Mouse (Mus musculus): ENCODE data around the gene Specc1l.
"Not testable (repeated sequence)": the region's sequence is repeated elsewhere in the genome, so short reads cannot be mapped to it uniquely, and the experiment has no call there.

Gene Specc1l

DNA sequence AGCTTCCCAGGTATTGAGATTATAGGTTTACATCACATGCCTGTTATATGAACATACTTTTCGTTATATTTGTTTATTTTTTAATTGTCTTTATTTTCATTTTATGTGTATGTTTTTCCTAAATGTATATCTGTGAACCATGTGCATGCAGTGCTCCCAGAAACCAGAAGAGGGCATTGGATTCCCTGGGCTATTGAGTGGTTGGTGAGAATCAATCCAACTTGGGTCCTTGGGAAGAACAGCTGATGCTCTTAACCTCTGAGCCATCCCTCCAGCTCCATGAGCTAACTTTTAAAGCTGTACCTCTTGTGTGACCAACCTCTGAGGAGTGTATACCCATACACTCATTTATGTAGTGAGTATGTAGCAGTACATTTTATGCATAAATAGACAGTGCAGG, 65.6 kb downstream of the Specc1l start:
- DNase-seq (ENCODE audit: low read depth, low spot score), result no peak

DNA sequence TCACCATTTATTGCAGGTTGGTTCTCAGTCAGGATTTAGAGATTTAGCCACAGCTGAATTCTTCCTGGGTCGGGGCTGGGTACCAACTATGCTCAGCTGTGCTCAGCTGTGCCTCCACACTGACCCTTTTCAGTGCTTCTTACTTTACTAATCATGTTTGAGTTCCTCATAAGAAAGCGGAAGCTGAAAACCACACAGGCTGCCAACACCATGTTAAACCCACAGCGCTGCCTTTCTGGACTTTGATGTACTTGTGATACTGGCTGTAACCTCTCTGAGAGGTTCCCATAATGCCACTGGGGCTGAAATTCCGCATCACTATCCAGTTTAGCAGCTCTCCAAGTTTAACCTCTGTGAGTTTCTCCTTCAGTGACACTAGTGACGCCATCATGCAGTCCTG, 70.8 kb downstream of the Specc1l start:
- DNase-seq (ENCODE audit: low read depth, low spot score), result no peak

DNA sequence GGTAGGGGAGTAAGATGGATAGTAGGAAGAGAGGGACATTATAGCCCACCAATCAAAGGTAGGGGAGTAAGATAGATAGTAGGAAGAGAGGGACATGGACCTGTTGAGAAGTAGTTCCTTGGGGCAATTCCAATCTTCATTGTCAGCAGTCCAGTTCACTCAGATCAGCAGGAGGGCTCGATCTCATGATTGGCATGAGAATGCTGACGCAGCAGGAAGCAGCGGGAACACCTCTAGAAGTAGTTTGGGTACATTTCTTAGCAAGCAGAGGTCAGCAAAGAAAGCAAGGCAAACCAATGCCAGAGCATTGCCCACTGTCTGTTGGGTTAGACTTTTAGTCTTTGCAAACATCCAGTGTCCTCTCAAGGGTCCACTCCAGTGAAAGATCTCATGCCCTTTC, 71.9 kb downstream of the Specc1l start:
- DNase-seq (ENCODE audit: low read depth, low spot score), result no peak

DNA sequence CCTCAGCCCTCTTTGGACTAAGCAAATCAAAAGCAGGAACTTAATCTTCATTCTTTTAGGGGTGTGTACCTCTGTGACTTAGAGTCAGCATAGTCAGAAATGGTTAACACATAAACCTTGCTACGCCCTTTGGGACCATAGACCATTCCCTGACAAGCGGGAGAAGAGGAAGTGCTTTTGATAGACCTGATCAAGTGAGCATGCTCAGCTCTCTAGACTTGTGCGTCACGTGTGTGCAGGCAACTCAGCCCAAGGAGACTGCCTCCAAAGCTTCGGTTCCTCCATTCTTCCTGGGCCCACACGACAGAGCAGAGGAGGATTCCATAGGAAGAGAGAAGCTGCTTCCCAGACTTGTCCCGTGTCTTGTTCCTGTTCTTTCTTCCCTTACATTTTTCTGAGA, 76.7 kb downstream of the Specc1l start:
- DNase-seq (ENCODE audit: low read depth, low spot score), result no peak

DNA sequence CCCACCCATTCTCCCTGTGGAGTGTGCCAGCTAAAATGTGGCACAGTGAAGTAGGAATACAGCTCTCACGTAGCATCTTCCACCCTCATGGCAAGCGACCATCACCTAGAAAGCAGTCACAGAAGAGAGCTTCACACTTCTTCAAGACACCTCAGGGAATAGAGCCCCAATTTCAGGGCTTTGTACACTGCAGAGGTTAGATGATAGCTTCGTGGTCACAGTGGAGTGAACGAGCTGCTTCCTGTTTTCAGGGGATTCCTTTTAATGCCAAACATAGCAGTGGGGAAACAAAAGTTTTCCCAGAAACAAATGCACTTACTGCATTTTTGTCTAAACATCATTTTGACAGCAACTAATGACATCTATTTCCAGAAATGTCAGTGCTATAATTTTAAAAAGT, 77.5 kb downstream of the Specc1l start:
- no peak for DNase-seq (ENCODE audit: low read depth, low spot score)

DNA sequence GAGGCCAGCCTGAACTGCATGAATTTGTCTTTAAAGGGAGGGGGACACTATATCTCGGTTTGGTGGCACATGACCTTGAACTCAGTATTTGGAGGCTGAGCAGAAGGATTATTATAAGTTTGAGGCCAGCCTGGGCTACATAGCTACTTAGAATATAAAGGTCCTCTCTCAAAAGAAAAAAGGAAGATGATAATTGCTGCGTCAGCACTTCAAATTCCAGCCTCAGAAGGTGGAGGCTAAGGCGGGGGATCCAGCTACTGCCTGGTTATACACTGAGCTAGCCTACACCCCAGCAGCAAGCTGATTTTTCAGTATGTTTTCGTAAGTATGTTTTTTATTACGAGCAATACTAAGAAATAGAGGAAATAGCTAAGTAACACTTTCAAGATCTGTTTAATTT, 78.8 kb downstream of the Specc1l start:
- no peak for DNase-seq (ENCODE audit: low read depth, low spot score)

DNA sequence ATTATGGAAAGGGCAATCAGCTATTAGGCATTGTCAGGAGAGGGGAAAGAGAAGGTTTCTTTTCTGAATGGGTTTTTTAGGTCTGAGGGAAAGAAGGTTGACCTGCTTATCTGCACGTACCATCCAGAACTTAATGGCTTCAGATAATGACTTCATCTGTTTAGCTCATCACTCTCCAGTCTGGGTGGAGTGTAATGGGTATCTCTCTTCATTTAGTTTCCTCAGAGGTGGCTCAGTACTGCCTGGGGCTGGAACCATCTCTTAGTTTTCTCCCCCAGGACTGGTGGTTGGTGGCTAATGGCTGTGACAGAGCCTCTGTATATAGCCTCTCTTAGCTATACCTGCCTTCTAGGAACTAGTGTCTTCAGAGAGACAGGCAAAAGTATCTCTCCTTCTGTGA, 79.5 kb downstream of the Specc1l start:
- no peak for DNase-seq (ENCODE audit: low read depth, low spot score)

DNA sequence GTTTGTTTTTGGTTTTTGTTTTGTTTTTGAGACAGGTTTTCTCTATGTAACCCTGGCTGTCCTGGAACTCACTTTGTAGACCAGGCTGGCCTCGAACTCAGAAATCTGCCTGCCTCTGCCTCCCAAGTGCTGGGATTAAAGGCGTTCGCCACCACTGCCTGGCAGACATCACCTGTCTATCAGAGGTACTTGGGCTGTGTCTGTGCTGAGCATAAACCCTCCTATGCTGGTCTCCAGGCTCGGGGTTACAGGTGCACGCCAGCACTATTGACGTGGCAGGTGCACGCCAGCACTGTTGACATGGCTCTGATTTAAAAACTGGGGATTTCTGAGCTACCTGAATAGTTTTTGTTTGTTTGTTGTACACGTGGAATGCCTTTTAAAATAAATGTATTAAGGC, 80.3 kb downstream of the Specc1l start:
- not testable (repeated sequence) for DNase-seq (ENCODE audit: low read depth, low spot score)

DNA sequence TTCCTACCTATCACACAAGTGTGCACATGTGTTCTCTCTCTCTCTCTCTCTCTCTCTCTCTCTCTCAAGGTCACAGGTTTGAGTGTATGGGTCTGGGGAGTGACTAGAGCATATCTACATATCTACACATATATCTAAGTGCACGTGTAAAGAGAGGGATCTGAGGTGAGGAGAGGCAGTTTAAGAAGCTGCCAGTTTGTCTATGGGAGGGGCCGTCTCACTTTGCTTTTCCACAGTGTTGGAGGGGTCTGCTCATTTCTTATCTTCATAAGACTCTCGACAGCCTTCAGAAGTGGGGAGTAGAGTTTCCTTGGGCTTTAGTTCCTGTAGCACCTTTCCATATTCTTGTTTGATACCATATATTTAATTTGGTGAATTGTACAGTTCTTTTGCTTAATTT, 81.4 kb downstream of the Specc1l start:
- DNase-seq (ENCODE audit: low read depth, low spot score), result no peak

DNA sequence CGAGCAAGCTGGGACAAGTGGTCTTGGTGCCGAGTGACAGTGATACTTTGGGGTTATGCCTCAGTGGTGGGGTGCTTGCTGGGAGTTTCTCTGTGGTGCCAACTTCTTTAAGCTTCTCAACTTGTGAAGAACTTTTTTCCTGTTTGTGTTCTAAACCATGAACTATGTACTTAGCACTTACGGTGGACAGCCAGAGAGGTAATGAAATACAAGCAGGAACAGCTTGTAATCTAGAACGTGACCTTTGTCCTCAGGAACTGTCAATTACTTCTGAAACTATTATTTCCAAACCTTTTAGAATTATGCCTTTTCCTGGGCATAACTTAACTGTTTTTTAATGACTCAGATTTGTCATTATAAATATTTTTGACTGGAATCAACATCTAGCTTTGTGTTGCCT, 82.5 kb downstream of the Specc1l start:
- DNase-seq (ENCODE audit: low read depth, low spot score), result no peak

DNA sequence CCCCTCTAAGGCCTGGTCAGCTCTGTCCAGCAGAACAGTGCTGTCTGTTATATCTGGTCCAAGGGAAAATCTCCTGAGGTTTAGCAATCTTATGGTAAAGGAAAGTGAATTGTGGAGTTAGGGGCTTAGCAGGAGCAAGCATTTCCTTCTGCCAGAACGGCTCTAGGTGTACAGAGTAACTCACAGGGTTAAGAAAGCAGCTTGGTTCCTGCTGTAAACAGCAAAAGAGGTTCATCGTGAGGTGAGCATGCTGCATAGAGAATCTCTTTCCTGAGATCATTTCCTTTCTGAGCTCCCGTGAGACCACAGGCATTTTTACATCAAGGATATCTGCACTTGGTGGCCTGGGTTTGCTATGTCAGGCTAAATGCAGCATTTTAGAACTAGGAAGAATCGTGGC, 83.1 kb downstream of the Specc1l start:
- DNase-seq (ENCODE audit: low read depth, low spot score), result no peak

DNA sequence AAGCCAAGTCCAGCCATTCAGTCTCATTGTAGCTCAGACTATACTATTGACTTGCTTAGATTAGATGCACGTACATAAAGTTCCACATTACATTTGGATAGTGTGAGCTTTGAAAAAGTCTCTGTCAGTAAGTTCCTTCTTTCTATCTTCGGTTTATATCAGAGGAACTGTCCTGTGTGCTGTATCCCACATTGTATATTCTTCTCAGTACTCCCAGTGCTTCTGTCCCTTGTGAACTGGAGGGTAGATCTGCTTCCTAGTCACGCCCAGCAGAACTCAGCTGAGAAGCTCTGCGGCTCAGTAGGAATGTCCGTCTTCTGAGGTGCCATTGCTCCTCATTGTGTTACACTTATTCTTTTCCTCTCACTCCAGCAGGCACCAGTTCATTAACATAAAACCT, 86.7 kb downstream of the Specc1l start:
- DNase-seq (ENCODE audit: low read depth, low spot score), result no peak

DNA sequence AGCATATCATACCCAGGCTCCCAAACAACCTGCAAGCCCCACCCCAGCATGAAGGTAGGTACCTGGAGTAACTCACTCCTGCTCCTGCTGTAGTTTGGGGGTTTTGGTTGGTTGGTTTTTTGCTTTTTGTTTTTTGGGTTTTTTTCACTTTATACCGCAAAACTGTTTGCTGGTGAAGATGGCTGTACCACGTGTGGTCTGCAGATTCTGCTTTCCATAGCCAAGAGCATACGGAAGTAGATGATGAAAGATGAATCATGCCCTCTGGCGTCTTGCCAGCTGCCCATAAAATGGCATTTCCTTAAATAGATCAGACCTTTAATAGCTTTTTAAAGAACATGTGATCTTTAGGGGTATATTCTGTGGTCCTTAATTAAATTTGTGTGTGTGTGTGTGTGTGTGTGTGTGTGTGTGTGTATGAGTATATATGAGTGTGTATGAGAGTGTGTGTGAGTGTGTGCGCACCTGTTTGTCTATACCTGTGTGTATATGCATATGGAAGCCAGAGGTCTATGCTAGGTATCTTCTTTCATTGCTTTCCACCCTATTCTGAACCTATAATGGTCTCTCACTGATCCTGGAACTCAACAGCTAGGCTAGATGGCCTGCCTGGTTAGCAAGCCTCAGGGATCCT, 88.0 kb downstream of the Specc1l start:
- no peak for DNase-seq (ENCODE audit: low read depth, low spot score)

DNA sequence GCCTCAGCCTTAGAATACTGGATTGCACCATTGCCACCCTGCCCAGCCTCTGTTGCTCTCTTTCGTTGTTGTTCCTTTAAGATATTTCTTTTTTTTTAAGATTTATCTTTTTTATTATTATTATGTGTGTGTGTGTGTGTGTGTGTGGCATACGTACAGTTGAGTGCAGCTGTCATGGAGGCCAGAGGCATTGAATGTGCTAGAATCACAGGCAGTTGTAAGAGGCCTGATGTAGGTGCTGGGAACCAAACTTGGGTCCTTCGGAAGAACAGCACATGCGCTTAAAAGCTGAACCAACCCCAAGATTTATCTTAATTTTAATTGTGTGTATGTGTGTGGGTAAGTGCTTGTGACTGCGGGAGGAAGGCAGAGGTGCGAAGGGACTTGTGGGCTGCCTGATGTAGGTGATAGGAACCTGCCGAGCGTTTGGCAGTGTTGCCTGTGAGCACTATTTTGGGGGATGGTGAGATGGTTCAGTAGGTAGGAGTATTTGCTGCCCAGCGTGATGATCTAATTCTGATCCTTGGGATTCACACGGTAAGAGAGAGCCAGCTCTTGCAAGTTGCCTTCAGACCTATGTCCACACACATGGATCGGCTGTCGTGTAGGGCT, 89.4 kb downstream of the Specc1l start:
- DNase-seq (ENCODE audit: low read depth, low spot score), result no peak

DNA sequence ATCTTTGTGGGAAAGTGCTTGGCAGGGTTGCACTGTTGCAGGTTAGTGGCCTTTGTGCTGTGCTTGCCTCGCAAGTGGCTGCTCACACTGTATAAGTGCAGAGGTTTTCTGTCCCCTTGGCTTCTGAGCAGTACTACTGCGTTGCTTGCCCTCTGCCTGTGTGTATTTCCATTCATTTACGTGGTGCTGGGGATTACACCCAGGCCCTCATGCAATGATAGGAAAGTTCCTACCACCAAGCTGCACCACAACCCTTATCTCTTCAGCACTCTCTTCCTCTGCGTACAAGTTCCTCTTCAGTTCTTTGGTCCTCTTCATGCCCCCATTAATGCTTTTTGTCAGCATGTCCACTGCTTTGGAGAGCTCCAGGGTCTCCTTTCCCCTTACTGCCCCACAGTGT, 90.1 kb downstream of the Specc1l start:
- no peak for DNase-seq (ENCODE audit: low read depth, low spot score)

DNA sequence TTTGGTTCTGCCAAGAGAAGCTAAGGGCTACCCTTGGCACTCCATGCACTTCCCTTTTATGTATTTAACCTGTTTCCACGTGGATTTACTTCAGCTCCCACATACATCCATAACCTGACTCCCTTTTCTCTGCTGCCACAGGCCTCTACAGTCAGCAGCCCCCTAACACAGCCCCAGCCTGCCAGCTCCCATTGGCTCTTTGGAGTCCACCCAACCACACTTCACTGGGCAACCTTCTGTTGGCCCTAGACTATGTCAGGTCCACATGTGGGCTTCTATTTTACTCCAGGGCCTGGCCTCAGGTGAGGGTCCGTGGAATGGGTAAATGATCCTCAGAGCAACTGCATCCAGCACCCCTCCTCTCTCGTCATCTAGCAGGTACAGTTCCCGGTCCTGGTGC, 90.7 kb downstream of the Specc1l start:
- DNase-seq (ENCODE audit: low read depth, low spot score), result no peak

DNA sequence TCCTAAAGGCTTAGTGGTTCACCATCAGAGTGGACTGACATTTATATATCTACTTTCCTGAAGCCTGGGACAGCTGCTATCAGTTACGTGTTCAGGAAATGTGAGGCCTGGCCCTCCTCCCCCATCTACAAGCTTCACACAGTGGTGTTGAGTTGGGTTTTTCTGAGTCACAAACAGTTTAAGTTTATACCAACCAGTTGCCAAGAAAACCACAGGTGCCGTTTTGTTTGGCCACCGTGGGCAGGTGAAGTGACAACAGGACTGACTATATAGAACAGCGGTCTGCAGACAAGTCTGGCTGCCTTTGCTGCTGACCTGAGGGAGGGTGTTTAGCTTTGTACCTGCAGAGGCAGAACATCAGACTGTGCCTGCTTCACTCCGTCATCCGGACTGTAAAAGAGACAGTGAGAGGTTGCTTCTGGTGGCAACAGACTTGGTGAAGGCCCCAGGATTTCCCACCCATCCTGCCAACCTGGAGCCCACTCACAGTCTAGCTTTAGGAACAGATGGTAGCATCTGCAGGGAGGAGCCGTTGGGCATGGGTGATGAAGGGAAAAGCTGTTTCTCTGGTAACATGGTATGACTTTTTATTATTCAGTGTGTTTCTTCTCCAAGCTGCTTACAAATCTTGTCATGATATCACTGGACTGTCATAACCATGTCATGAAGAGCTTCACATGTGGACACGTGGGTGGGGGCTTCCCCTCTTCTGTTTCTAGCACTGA, 91.6 kb downstream of the Specc1l start:
- no peak for DNase-seq (ENCODE audit: low read depth, low spot score)

DNA sequence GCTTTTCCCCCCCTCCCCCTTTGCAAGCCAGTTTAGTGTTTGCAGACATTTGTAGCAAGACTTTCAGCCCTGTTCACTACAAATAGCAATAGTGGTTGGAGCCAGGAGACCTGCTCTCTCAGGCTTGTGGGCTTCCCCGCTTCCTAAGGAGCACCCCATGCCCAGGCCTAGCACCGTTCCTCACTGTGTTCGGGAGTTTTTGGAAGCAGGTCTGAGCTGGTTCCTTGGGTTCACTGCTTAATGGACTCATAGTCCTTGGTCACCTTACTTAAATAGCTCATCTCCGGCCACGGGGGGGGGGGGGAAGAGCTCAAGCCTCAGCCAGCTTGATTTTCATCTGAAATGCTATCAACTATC, 92.2 kb downstream of the Specc1l start:
- no peak for DNase-seq (ENCODE audit: low read depth, low spot score)

DNA sequence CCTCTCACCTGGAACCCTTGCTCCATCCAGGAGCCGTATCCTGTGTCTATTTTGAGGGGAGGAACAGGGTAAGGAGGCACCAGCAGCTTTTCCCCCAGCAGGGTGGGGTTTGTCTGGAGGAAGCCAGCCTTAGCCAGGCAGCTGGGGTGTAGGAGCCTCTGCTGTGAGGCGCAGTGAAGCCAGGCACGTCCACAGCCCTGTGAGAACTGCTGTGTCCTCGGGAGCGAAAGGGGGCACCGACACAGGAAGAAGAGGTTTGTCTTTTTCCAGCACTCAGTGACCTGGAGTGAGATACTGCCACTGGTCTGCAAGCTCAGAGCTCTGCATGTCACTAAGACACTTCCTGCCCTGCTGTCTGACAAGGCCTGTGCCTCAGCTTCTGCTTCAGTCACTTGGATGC, 92.5 kb downstream of the Specc1l start:
- no peak for DNase-seq (ENCODE audit: low read depth, low spot score)

DNA sequence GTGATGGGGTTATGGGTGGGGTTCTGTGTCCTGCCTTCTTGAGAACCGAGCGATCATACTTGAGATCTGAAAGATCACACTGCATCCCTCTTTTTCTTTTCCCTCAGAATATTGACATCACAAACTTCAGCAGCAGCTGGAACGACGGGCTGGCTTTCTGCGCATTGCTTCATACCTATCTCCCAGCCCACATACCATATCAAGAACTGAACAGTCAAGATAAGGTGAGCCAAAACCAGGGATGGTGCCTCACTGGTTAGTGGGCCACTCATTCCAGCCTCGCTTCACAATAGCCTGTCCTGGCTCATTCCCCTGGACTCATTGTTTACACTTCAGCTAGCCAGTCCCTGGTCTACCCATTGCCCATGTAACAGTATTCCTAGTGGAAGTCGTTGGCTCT, 95.3 kb downstream of the Specc1l start:
- no peak for DNase-seq (ENCODE audit: low read depth, low spot score)

DNA sequence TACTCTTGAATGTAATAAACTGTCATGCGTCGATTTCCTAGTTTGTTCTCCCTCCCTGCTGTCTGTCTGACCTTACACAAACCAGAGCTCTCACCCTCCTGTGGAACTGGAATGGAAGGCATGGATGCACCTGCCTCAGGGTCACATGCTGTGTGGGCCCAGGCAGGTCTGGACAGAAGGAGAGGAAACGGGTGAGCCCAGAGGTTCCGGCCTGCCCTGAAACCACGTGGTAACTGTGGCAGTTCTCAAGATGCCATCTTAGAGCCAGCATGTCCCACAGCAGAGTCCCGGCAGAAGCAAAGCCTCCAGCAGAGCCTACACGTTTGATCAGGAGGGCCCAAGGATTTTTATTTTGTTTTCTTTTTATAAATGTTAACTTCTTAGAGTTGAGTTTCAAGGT, 100.5 kb downstream of the Specc1l start:
- DNase-seq (ENCODE audit: low read depth, low spot score), result no peak

DNA sequence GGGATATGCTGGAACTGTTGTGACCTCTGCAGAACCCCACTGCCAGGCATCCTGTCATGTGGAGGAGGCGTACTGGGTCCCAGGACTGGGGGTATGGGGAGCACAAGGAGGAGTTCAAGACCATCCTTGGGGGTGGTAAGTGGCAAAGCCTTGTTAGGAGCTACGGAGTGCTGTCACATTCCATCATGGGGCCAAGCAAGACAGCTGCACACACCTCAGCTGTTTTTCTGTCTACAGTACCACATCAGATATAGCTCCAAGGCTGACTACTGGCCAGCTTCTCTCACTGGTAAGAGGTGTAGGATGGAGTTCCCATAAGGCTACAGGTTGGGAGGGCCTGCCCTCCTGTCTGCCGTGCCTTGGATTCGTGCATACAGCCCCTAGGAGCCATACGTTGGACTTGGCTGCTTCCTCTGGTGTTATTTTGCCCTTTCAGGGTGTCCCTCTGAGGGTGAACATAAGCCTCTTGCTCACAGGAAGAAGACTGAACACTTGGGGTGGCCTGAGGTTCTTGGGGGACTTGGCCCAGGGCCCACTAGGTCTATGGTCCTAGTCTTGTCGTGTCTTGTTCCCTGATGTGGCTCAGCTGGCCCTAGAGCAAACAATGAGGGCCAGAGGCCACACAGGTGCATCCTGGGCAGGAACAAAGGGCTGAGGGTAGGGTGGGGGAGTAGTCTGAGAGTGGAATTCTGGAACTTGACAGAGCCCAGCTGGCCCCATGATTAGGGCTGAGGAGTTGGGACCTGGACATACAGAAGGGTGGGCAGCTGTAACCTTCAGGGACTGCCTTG, 102.5 kb downstream of the Specc1l start:
- DNase-seq (ENCODE audit: low read depth, low spot score), result no peak

DNA sequence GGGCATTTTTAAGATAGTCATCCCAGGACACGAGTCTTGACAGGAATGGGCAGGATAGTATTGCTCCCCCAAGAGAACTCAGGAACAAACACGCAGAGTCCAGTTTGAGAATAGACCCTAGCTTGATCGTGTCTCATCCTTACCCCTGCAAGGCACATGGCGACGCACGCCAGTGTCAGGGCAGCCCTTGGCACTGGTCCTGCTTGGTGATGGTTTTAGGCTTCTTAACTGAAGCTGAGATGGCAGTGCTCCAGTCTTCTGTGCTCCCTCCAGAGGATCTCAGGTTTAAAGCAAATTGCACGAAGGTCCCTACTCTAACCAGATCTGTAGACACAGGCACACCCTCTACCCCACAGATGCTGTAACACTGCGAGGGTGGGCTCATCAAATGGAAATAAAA, 103.9 kb downstream of the Specc1l start:
- DNase-seq (ENCODE audit: low read depth, low spot score), result no peak

Data from c-Kit-negative CD71-positive TER-119-positive erythroid progenitor cells, embryonic 14.5 days (primary cell).